Mouse (Mus musculus) spleen, adult 2 months (tissue): ENCODE results near the gene Vwf. TPM values are rescaled to one million over a fixed set of nuclear protein-coding genes. Genes with fewer than 3 reads are reported as not detected.
A peak's percentile ranks its signal among the peaks of the same experiment; 100 is the strongest.

Experiments used
- DNase-seq, 2 experiments: peaks; one replicate each; pipeline versions ENCODE4 v3.0.0 to v3.0.0-alpha.2; 2012 to 2021; ENCODE audit warnings: low spot score in 2 of 2, low read depth in 1 of 2
- H3K27ac ChIP-seq: fragments of 200-500 bp; 2 replicates; pipeline ENCODE4 v1.5.1; 2012; ENCODE audit warnings: low read length, inconsistent platforms; ENCODE audit not compliant: insufficient read depth
- H3K27me3 ChIP-seq: fragments of 200-500 bp; 2 replicates; pipeline ENCODE4 v1.6.1; 2012; ENCODE audit warnings: mild to moderate bottlenecking, moderate library complexity, low read length, inconsistent platforms; ENCODE audit not compliant: control insufficient read depth, insufficient read depth
- H3K36me3 ChIP-seq: fragments of 200-500 bp; 2 replicates; pipeline ENCODE4 v1.6.1; 2012; ENCODE audit warnings: mild to moderate bottlenecking, low read length, inconsistent platforms; ENCODE audit not compliant: control insufficient read depth, insufficient read depth
- H3K4me1 ChIP-seq: fragments of 200-500 bp; 2 replicates; pipeline ENCODE4 v1.6.1; 2011; ENCODE audit warnings: inconsistent platforms; ENCODE audit not compliant: control insufficient read depth, insufficient read depth, insufficient read length
- H3K4me3 ChIP-seq: fragments of 200-500 bp; 2 replicates; pipeline ENCODE4 v1.5.1; 2011; ENCODE audit warnings: mild to moderate bottlenecking, inconsistent platforms; ENCODE audit not compliant: insufficient read depth, insufficient read length; ENCODE audit errors: extremely low read depth
- CTCF ChIP-seq: fragments of 200-500 bp; IDR thresholded peaks from 2 replicates; pipeline ENCODE4 v1.5.1; 2011; ENCODE audit warnings: mild to moderate bottlenecking, inconsistent platforms; ENCODE audit not compliant: insufficient read depth, insufficient read length, insufficient replicate concordance; ENCODE audit errors: extremely low read depth
- POLR2A ChIP-seq: fragments of 200-500 bp; IDR thresholded peaks from 2 replicates; pipeline ENCODE4 v1.6.1; 2011; ENCODE audit warnings: low read depth, low read length, inconsistent platforms
- WGBS: fragments of 180-500 bp; shearing (Covaris S2); methylation state at CpG from one replicate; pipeline ENCODE4 v1.1.7; 2018; 5-methylcytosine and 5-hydroxymethylcytosine counted together
- polyA plus RNA-seq: library from polyadenylated mRNA; depleted of rRNA; stranded (reverse); fragments of >200 nt; gene quantifications from 2 replicates; pipeline ENCODE4 v1.2.3, GENCODE M21; 2012

The Vwf gene
- polyA plus RNA-seq, 1 experiment = 42.9 TPM

- Histone ChIP-seq H3K4me3 (no peak overlapping the region), H3K4me1 (no peaks in the 10 kb centered on the region; the same call in 1 of the 2 replicates), H3K27ac (no peak overlapping the region), H3K27me3 (no peaks in the 10 kb centered on the region), H3K36me3 (no peaks in the 10 kb centered on the region)
- WGBS = 27% methylated on average over 9 of the region's 9 CpGs
- no peak for TF ChIP-seq POLR2A
- peak; percentile 66; the same call in 1 of the 2 replicates for TF ChIP-seq CTCF
- peak in 1 of 2 experiments; percentile 30 for DNase-seq
Measured at GRCm38 (mm10) chr6:125604463-125605191, 58.1 kb downstream of the Vwf start.

DNA sequence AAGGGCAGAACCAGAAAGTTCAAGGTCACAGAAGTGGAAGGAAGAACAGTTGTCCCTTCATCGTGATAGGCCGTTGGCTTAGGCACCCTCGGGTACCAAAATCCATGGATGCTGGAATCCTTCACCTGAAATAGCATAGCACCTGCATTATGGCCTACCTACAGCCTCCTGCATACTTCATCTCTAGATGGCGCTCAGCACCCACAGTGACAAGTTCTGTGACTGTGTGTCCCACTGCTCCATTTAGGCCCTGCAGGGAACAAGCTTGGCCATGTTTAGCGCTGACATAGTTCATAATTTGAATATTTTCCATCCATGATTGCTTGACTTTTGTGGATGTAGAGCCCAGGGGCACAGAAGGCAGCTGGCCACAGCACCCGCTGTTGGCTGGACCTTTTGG lies 62.5 kb downstream of the Vwf start:
- Histone ChIP-seq H3K27ac (no peak overlapping the region), H3K4me1 (no peaks in the 10 kb centered on the region; the same call in 1 of the 2 replicates), H3K27me3 (no peaks in the 10 kb centered on the region), H3K36me3 (no peaks in the 10 kb centered on the region), H3K4me3 (no peak overlapping the region)
- no peak for DNase-seq
- no peak for TF ChIP-seq POLR2A
- TF ChIP-seq CTCF = no peak
- 88% methylated on average over 6 of the region's 6 CpGs for WGBS

DNA sequence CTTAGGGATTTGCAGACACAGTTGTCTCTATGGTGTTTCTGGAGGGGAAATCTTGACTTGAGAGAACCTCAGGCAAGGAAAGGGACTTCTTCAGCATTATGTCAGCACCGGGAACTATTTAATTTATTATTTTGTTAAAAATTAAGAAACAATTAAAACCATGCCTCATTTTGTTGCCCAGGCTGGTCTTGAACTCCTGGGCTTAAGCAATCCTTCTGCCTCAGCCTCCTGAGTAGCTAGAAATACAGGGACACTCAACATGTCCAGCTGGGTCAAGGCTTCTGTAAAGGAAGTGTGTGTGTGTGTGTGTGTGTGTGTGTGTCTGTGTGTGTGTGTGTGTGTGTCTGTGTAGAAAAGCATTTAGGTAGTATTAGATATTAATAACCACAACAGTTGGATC lies 71.3 kb downstream of the Vwf start:
- Histone ChIP-seq H3K4me3 (no peak overlapping the region), H3K4me1 (no peaks in the 10 kb centered on the region), H3K36me3 (no peaks in the 10 kb centered on the region), H3K27me3 (no peaks in the 10 kb centered on the region), H3K27ac (no peak overlapping the region)
- 98% methylated on average over 1 of the region's 1 CpGs for WGBS
- TF ChIP-seq CTCF (no peak), POLR2A (no peak)
- no peak for DNase-seq

GRCm38 (mm10) chr6:125620764-125621163 lies 74.2 kb downstream of the Vwf start:
- DNase-seq = no peak
- Histone ChIP-seq H3K27me3 (no peaks in the 10 kb centered on the region), H3K36me3 (no peaks in the 10 kb centered on the region), H3K4me3 (no peak overlapping the region), H3K27ac (no peak overlapping the region), H3K4me1 (no peaks in the 10 kb centered on the region)
- 82% methylated on average over 6 of the region's 6 CpGs for WGBS
- TF ChIP-seq POLR2A (no peak), CTCF (no peak)

DNA sequence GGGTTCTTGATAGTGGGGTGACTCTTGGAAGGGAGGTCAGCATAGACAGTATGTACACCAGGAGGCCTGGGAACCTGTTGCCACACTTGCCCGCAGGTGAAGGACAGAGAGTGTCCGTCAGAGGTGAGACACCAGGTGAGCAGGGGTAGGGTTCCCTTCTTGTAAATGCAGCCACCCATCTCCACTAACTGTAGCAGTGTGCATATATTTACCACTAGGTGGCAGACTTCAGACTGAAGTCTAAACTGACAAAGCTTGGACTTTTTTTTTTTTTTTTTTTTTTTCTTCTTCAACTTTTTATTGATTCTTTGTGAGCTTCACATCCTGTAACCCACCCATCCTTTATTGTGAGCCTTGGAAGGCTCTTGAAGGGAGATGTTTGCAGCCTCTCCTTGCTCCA lies 75.9 kb downstream of the Vwf start:
- TF ChIP-seq CTCF (no peak), POLR2A (no peak)
- no peak for DNase-seq
- Histone ChIP-seq H3K27ac (no peak overlapping the region), H3K36me3 (no peaks in the 10 kb centered on the region), H3K4me3 (no peak overlapping the region), H3K27me3 (no peaks in the 10 kb centered on the region), H3K4me1 (no peaks in the 10 kb centered on the region)
- WGBS = 51% methylated on average over 2 of the region's 2 CpGs

DNA sequence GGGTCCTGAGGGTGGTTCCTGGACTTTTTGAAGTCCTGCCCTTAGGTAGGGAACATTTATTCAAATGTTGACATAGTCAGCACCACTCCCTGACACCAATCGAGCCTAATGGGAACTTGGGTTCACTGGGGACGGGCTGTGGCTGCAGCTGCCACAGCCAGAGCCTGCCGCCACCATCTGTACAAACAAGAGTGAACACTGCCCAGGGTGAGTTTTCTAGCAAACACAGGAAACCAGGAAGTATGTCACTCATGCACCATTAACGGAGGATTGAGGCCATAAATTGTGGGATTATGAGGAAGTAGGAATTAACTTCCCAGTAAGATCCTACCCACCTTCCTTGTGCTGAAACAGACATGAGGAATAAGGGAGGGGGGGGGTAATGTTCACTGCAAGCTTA lies 93.9 kb downstream of the Vwf start:
- WGBS = 18% methylated on average over 4 of the region's 4 CpGs
- H3K36me3 ChIP-seq = no peaks in the 10 kb centered on the region

GRCm38 (mm10) chr6:125641146-125641545 lies 94.6 kb downstream of the Vwf start:
- no peak overlapping the region for H3K4me3 ChIP-seq
- H3K27me3 ChIP-seq = no peaks in the 10 kb centered on the region
- TF ChIP-seq POLR2A (no peak), CTCF (no peak)
- H3K36me3 ChIP-seq = no peaks in the 10 kb centered on the region
- 90% methylated on average over 8 of the region's 8 CpGs for WGBS
- no peak overlapping the region for H3K27ac ChIP-seq
- no peak for DNase-seq
- H3K4me1 ChIP-seq = no peaks in the 10 kb centered on the region

More for the DNA sequence above, 93.9 kb downstream of the Vwf start:
- Histone ChIP-seq H3K4me1 (no peaks in the 10 kb centered on the region), H3K4me3 (no peak overlapping the region), H3K27me3 (no peaks in the 10 kb centered on the region), H3K27ac (no peak overlapping the region)
- TF ChIP-seq CTCF (no peak), POLR2A (no peak)
- no peak for DNase-seq
